Mouse (Mus musculus): Measurements from ENCODE around the gene Gusb.

DNA sequence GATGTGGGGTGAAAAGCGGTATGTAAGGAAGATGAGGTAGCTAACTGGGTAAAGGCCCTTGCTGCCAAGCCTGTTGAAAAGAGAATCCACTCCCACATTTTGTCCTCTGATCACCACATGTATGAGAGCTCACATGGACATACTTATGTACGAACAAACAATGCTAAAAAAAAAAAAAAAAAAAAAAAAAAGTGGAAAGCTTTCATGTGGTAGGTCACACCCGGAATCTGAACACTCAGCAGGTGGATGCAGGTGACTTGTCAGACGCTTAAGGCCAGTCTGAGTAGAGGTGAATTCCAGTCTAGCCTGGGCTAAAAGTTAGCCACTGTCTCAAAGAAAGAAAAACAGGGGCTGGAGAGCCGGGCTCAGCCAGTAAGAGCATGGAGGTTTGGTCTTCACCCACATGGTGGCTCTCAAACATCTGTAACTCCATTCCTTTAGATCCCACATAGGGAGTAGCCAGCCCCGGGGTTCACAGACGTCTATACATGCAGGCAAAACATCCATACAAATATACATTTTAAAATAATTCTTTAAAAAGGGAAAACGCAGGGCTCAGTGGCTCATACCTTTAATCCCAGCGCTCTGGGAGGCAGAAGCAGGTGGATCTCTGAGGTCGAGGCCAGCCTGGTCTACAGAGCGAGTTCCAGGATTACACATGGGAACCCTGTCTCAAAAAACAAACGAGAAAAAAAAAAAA, 20.4 kb upstream of the Gusb start:
- no peak for TF ChIP-seq POLR2A (IDR thresholded peaks at IDR 0.05; ENCODE audit: extremely low read depth, insufficient read depth, low read length)
- no peak for TF ChIP-seq CTCF (IDR thresholded peaks at IDR 0.05; ENCODE audit: extremely low read depth, insufficient read depth, low read length)
